Mouse (Mus musculus): ENCODE results near the gene Vmn1r13. TPM values are rescaled to one million over a fixed set of nuclear protein-coding genes. Genes with fewer than 3 reads are reported as not detected.

The Vmn1r13 gene
- polyA plus RNA-seq (2014; fragmentation: Illumina TruSeq; extraction: RNeasy Lipid Tissue Mini Kit (QIAGEN cat#74804)), result not detected

DNA sequence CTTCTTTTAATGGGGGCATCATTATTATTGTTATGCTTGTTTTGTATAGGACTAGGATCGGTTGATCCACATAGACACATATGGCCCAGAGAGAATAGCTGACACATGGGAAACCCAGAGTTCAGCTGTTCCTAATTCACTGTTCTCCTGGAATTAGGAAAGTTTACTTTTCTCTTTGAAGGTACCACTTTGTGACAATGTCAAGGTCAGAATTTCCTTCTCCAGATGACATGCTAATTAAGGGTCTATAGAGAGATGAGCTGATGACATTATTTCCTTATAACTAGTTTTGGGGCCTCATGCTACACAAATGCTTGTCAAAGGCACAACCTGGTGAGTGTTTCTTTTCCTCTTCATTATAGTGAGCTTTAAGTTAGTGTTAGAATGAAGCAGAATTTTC is at the start of gene Vmn1r13:
TSS of gene Vmn1r13 (plus strand) at position 301 of the 400 bp plus-strand sequence.

GRCm38 (mm10) chr6:57156619-57157018 is 46.5 kb upstream of the Vmn1r13 start, which contains the start of gene Vmn1r12:
Gene Vmn1r12, plus strand, starts transcription at chr6:57156919.

DNA sequence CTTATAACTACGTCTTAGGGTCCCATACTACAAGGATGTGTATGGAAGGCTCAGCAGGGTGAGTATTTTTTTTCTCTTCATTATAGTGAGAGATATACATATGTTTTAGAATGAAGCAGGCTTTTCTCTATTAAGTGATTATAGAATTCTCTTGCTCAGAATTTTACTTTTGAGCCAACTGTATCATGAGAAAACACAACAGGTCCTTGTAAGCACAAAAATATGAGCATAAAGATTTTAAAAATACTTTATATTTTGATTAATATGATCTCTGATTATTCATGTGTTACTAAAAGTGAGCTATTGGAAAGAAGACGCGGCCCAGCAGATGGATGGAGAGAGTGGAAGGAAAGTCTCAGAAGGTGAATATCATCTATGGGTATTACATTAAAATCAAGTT is 28.3 kb downstream of the Vmn1r13 start, which contains the start of gene Vmn1r14:
TSS of gene Vmn1r14 (plus strand) at position 301 of the 400 bp plus-strand sequence.

DNA sequence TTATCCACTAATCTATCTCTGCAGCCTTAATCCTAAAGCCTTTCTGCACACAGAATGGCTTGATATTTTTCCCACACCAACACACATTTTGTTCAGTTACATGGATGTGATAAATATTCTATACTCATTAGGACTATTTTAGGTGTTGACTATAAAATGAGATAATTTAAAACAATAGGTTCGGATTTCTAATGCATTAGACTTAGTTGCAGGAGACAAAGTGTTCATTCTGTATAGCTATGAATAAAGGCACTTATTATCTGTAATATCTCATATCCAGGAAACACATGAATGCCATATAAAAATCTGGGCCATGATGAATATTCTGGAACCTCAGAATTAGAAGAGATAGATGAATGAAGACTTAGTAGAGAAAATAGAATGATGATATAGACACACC is 54.6 kb downstream of the Vmn1r13 start, which contains the start of gene Vmn1r15:
TSS of gene Vmn1r15 (plus strand) at position 301 of the 400 bp plus-strand sequence.

Other genes starting within 250 kb of the Vmn1r13 start
- gene Vmn1r5, start 233.0 kb upstream of the Vmn1r13 start, polyA plus RNA-seq (2014; fragmentation: Illumina TruSeq; extraction: RNeasy Lipid Tissue Mini Kit (QIAGEN cat#74804)), result not detected
- not detected for gene Vmn1r6, start 206.0 kb upstream of the Vmn1r13 start, polyA plus RNA-seq (2014; fragmentation: Illumina TruSeq; extraction: RNeasy Lipid Tissue Mini Kit (QIAGEN cat#74804))
- not detected for gene Vmn1r7, start 178.0 kb upstream of the Vmn1r13 start, polyA plus RNA-seq (2014; fragmentation: Illumina TruSeq; extraction: RNeasy Lipid Tissue Mini Kit (QIAGEN cat#74804))
- not detected for gene Vmn1r8, start 171.0 kb upstream of the Vmn1r13 start, polyA plus RNA-seq (2014; fragmentation: Illumina TruSeq; extraction: RNeasy Lipid Tissue Mini Kit (QIAGEN cat#74804))
- not detected for gene Vmn1r9, start 136.5 kb upstream of the Vmn1r13 start, polyA plus RNA-seq (2014; fragmentation: Illumina TruSeq; extraction: RNeasy Lipid Tissue Mini Kit (QIAGEN cat#74804))
- gene Vmn1r10, start 93.8 kb upstream of the Vmn1r13 start, polyA plus RNA-seq (2014; fragmentation: Illumina TruSeq; extraction: RNeasy Lipid Tissue Mini Kit (QIAGEN cat#74804)), result not detected
- not detected for gene Vmn1r11, start 69.8 kb upstream of the Vmn1r13 start, polyA plus RNA-seq (2014; fragmentation: Illumina TruSeq; extraction: RNeasy Lipid Tissue Mini Kit (QIAGEN cat#74804))
- not detected for gene Vmn1r12, start 46.4 kb upstream of the Vmn1r13 start, polyA plus RNA-seq (2014; fragmentation: Illumina TruSeq; extraction: RNeasy Lipid Tissue Mini Kit (QIAGEN cat#74804))
- gene Vmn1r14, start 28.4 kb downstream of the Vmn1r13 start, polyA plus RNA-seq (2014; fragmentation: Illumina TruSeq; extraction: RNeasy Lipid Tissue Mini Kit (QIAGEN cat#74804)), result not detected
- gene Vmn1r15, start 54.7 kb downstream of the Vmn1r13 start, polyA plus RNA-seq (2014; fragmentation: Illumina TruSeq; extraction: RNeasy Lipid Tissue Mini Kit (QIAGEN cat#74804)), result not detected
- not detected for gene Vmn1r16, start 126.2 kb downstream of the Vmn1r13 start, polyA plus RNA-seq (2014; fragmentation: Illumina TruSeq; extraction: RNeasy Lipid Tissue Mini Kit (QIAGEN cat#74804))
- not detected for gene Vmn1r17, start 160.4 kb downstream of the Vmn1r13 start, polyA plus RNA-seq (2014; fragmentation: Illumina TruSeq; extraction: RNeasy Lipid Tissue Mini Kit (QIAGEN cat#74804))
- not detected for gene Vmn1r18, start 192.5 kb downstream of the Vmn1r13 start, polyA plus RNA-seq (2014; fragmentation: Illumina TruSeq; extraction: RNeasy Lipid Tissue Mini Kit (QIAGEN cat#74804))
- not detected for gene Vmn1r19, start 200.5 kb downstream of the Vmn1r13 start, polyA plus RNA-seq (2014; fragmentation: Illumina TruSeq; extraction: RNeasy Lipid Tissue Mini Kit (QIAGEN cat#74804))
- gene Vmn1r20, start 225.6 kb downstream of the Vmn1r13 start, polyA plus RNA-seq (2014; fragmentation: Illumina TruSeq; extraction: RNeasy Lipid Tissue Mini Kit (QIAGEN cat#74804)), result not detected

Data from ovary, adult 10 weeks (tissue).